In the genomic region with DNA sequence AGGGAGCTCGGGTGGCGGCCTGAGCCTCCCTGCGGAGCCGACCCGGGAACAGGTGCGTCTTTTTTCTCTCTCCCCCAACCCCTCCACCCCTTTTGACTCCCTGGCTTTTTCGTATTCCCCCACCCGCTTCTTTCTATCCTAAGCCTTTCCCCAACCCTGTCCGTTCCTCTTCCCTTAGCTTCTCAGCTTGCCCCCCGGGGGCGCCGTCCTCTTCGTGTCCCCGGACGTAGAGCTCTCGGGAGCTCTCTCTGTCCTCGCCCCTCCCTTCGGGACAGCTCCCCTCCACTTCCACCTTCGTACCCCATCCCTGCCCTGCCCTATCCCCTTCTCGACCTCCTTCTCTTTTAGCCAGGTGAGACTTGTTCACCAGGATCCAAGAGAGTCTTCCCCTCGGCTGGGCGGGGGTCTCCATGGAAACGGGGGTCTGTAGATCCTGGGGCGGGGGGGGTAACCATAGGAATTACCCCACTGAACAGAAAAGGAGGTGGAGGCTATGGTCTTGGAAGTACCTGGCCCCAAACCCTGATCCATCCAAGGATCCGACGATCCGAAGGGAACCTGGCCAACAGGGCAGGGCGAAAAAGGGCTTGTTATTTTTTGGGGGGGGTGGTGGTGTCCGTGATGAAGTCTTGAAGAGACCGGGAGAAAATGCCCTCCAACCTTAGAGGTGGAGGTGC, we compare ENCODE assay signal across 8 mouse cellular contexts. TPM values are rescaled to one million over a fixed set of nuclear protein-coding genes. Genes with fewer than 3 reads are reported as not detected.
A peak's percentile ranks its signal among the peaks of the same experiment; 100 is the strongest.
DNase-seq lines count a peak whose midpoint lies in the region; ATAC-seq and TF ChIP-seq lines count a peak whose summit lies in the region.

No protein-coding gene starts in this region.

- ATAC-seq in embryonic facial prominence, embryonic 12.5 days (ENCODE audit: insufficient number of reproducible peaks, insufficient read depth, low FRiP score, low TSS enrichment) = no peak
- no peak for ATAC-seq in intestine, postnatal 0 days
- peak; percentile 15; the same call in 1 of the 2 replicates for ATAC-seq in midbrain, embryonic 11.5 days (ENCODE audit: low FRiP score)

- no peaks in the 10 kb centered on the region; the same call in 1 of the 2 replicates for H3K4me1 ChIP-seq in heart, embryonic 10.5 days
- H3K4me1 ChIP-seq in embryonic facial prominence, embryonic 12.5 days = no peaks in the 10 kb centered on the region
- no peaks in the 10 kb centered on the region for H3K4me1 ChIP-seq in intestine, postnatal 0 days (replicated peaks; ENCODE audit: control insufficient read depth, insufficient read depth, low read length)
- peaks cover 2% of the 10 kb centered on the region; the same call in 1 of the 2 replicates for H3K4me1 ChIP-seq in midbrain, embryonic 11.5 days (ENCODE audit: control insufficient read depth, insufficient read depth, low read length)

- no peaks in the 10 kb centered on the region for H3K9me3 ChIP-seq in heart, embryonic 10.5 days
- no peaks in the 10 kb centered on the region for H3K9me3 ChIP-seq in embryonic facial prominence, embryonic 12.5 days
- H3K9me3 ChIP-seq in intestine, postnatal 0 days (ENCODE audit: control insufficient read depth) = no peaks in the 10 kb centered on the region
- H3K9me3 ChIP-seq in midbrain, embryonic 11.5 days (ENCODE audit: control insufficient read depth, low read length) = no peaks in the 10 kb centered on the region

- H3K4me2 ChIP-seq in embryonic facial prominence, embryonic 12.5 days (replicated peaks) = peak overlapping the region; percentile 63
- H3K4me2 ChIP-seq in intestine, postnatal 0 days (replicated peaks; ENCODE audit: low read depth) = peak overlapping the region; percentile 87
- H3K4me2 ChIP-seq in midbrain, embryonic 11.5 days = peak overlapping the region; percentile 71

- no peak for TF ChIP-seq CTCF in intestine, postnatal 0 days (IDR thresholded peaks at IDR 0.05; ENCODE audit: low read depth)

- 9% methylated on average over 30 of the region's 30 CpGs for WGBS in heart, embryonic 10.5 days
- 16% methylated on average over 30 of the region's 30 CpGs for WGBS in embryonic facial prominence, embryonic 12.5 days
- 15% methylated on average over 27 of the region's 30 CpGs for WGBS in intestine, postnatal 0 days
- WGBS in midbrain, embryonic 11.5 days = 8% methylated on average over 24 of the region's 30 CpGs

- peak overlapping the region; percentile 68 for H3K4me3 ChIP-seq in heart, embryonic 10.5 days
- H3K4me3 ChIP-seq in embryonic facial prominence, embryonic 12.5 days = peak overlapping the region; percentile 53
- H3K4me3 ChIP-seq in intestine, postnatal 0 days (ENCODE audit: low read depth, low read length) = peak overlapping the region; percentile 56
- peak overlapping the region; percentile 58 for H3K4me3 ChIP-seq in midbrain, embryonic 11.5 days (ENCODE audit: low read depth, low read length)

- H3K27ac ChIP-seq in heart, embryonic 10.5 days = peak overlapping the region; percentile 76
- H3K27ac ChIP-seq in embryonic facial prominence, embryonic 12.5 days = peak overlapping the region; percentile 74
- H3K27ac ChIP-seq in intestine, postnatal 0 days (ENCODE audit: low read depth, low read length) = no peak overlapping the region; the same call in 1 of the 2 replicates
- no peak overlapping the region for H3K27ac ChIP-seq in midbrain, embryonic 11.5 days (ENCODE audit: low read depth, low read length)

- peaks cover 58% of the 10 kb centered on the region; the same call in 1 of the 2 replicates for H3K27me3 ChIP-seq in heart, embryonic 10.5 days (ENCODE audit: insufficient read depth, poor library complexity, severe bottlenecking)
- H3K27me3 ChIP-seq in embryonic facial prominence, embryonic 12.5 days = 0 out of 2 replicates have a peak, but pooled peaks cover 2% of the 10 kb centered on the region
- no peaks in the 10 kb centered on the region for H3K27me3 ChIP-seq in intestine, postnatal 0 days (replicated peaks; ENCODE audit: control insufficient read depth, insufficient read depth, low read length)
- no peaks in the 10 kb centered on the region; the same call in none of the 2 replicates for H3K27me3 ChIP-seq in midbrain, embryonic 11.5 days (ENCODE audit: control insufficient read depth, insufficient read depth, low read length)

- H3K36me3 ChIP-seq in heart, embryonic 10.5 days = no peaks in the 10 kb centered on the region
- H3K36me3 ChIP-seq in embryonic facial prominence, embryonic 12.5 days = no peaks in the 10 kb centered on the region
- no peaks in the 10 kb centered on the region for H3K36me3 ChIP-seq in intestine, postnatal 0 days (ENCODE audit: control insufficient read depth, insufficient read depth)
- H3K36me3 ChIP-seq in midbrain, embryonic 11.5 days (ENCODE audit: control insufficient read depth, insufficient read depth, low read length) = no peaks in the 10 kb centered on the region

- no peak for DNase-seq in heart, embryonic 10.5 days (ENCODE audit: low spot score)
- DNase-seq in heart, adult 8-10 months (ENCODE audit: low spot score) = no peak
- DNase-seq in ES-CJ7 (ENCODE audit: low read depth, low spot score) = peak; percentile 34
- DNase-seq in midbrain, embryonic 11.5 days (ENCODE audit: low spot score, missing footprints) = peak; percentile 93
- DNase-seq in left cerebral cortex, adult 18-20 months (ENCODE audit: low spot score in 2 of 2) = no peak
- DNase-seq in spleen, postnatal 14 days (ENCODE audit: low spot score in 2 of 2) = no peak

- peak overlapping the region; percentile 53 for H3K9ac ChIP-seq in embryonic facial prominence, embryonic 12.5 days
- H3K9ac ChIP-seq in intestine, postnatal 0 days (ENCODE audit: low read depth, low read length) = 0 out of 2 replicates have a peak overlapping the region, but pooled peaks have one; percentile 22
- H3K9ac ChIP-seq in midbrain, embryonic 11.5 days (ENCODE audit: low read length) = peak overlapping the region; percentile 68

RNA-seq across cellular contexts. Expression of a gene that starts 2.9 kb away (rescaled TPM):
- polyA plus RNA-seq in heart, embryonic 10.5 days (2016; fragmentation: Nextera tagmentation; extraction: Ambion mirVana) = 4.9 and 6.7 TPM in 2 replicates
- total RNA-seq in heart, adult 8-10 months (2022) = 1 to 10 TPM; 4.9 to 6.1 (median 5.5) TPM
- polyA plus RNA-seq in embryonic facial prominence, embryonic 12.5 days (2016; fragmentation: Nextera tagmentation; extraction: Ambion mirVana) = 5.9 and 6.9 TPM in 2 replicates
- polyA plus RNA-seq in intestine, postnatal 0 days (2015; fragmentation: Nextera tagmentation; extraction: Ambion mirVana) = 1.6 and 1.9 TPM in 2 replicates
- polyA plus RNA-seq in midbrain, embryonic 11.5 days (2014; fragmentation: Nextera tagmentation; extraction: Ambion mirVana) = 4.2 and 4.7 TPM in 2 replicates
- total RNA-seq in left cerebral cortex, adult 18-20 months (2021) = 10 to 100 TPM; 18.4 to 22.1 TPM

Comparison
In these comparisons a context has a peak if more than half of its experiments do, and no peak if none do; other contexts are left out.
1. DNase-seq: peak in ES-CJ7 (single experiment) and midbrain, embryonic 11.5 days (single experiment); none in heart, embryonic 10.5 days (single experiment), heart, adult 8-10 months (single experiment), left cerebral cortex, adult 18-20 months (0 of 2) and spleen, postnatal 14 days (0 of 2).
2. H3K27ac ChIP-seq: peak in heart, embryonic 10.5 days (single experiment) and embryonic facial prominence, embryonic 12.5 days (single experiment); none in intestine, postnatal 0 days (single experiment) and midbrain, embryonic 11.5 days (single experiment).
3. Peak in every context shown above with its lines, with median percentiles within 50 percentile points of each other: H3K4me3 ChIP-seq, H3K4me2 ChIP-seq and H3K9ac ChIP-seq.